Comparison of ENCODE assay signal across 8 mouse cellular contexts in the genomic region with DNA sequence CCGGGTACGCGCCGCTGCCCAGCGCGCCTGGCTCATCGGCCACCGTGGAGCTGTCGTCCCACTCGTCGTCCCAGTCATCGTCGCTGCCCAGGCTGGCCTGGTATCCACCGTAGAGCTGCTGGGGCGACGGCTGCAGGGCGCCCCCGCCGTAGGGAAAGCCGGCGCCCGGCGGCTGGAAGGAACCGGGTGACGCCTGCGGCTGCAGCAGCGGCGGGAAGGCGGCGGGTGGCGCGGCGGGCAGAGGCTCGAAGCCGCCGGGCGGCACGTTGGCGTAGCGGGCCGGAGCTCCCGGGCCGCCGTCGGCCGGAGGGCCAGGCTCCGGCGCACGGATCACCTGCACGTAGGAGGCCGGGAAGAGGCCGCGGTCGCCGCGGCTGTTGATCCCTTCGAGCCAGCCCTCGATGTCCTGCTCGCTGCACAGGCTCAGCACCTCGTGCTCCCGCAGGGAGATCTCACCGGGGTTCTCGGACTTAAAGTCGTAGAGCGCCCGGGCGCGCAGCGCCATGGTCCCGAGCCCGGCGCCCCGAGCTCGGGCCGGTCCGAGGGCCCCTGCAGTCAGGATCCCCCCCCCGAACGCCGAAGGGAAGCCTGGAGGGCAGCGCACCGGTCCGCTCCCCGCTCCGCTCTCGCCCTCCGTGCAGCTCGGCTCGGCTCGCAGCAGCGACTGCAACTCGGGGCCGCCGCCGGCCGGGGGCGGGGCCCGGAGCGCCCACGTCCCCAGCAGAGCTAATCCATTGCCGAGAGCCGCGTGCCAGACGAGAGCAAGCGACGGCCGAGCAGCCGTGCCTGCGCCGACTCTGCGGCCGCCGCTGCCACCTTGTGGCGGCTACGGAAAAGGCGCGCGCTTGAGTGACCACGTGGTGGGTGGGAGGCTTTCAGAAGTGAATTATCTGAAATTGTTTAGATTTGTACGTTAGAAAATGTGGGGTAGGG. TPM values are rescaled to one million over a fixed set of nuclear protein-coding genes. Genes with fewer than 3 reads are reported as not detected.
A peak's percentile ranks its signal among the peaks of the same experiment; 100 is the strongest.
DNase-seq lines count a peak whose midpoint lies in the region; ATAC-seq and TF ChIP-seq lines count a peak whose summit lies in the region.

A gene (minus strand): TSS at position 674 of the 933 bp plus-strand sequence.

- peak; percentile 91 for ATAC-seq in kidney, embryonic 14.5 days (ENCODE audit: low FRiP score, low TSS enrichment)
- ATAC-seq in limb, embryonic 14.5 days (ENCODE audit: low FRiP score, low read depth) = peak; percentile 91
- ATAC-seq in midbrain, embryonic 16.5 days = peak; percentile 97

- no peaks in the 10 kb centered on the region for H3K9me3 ChIP-seq in kidney, embryonic 14.5 days (ENCODE audit: control insufficient read depth, low read length)
- H3K9me3 ChIP-seq in limb, embryonic 14.5 days (ENCODE audit: control insufficient read depth, low read length) = no peaks in the 10 kb centered on the region
- H3K9me3 ChIP-seq in midbrain, embryonic 16.5 days (replicated peaks; ENCODE audit: control insufficient read depth, low read length, poor library complexity, severe bottlenecking) = no peaks in the 10 kb centered on the region

- H3K4me3 ChIP-seq in embryonic fibroblast, embryonic 13.5 days (ENCODE audit: insufficient read depth, low read length) = peak within 1 kb of the TSS; percentile 95
- peak within 1 kb of the TSS; percentile 68 for H3K4me3 ChIP-seq in kidney, embryonic 14.5 days (ENCODE audit: low read length)
- peak within 1 kb of the TSS; percentile 92 for H3K4me3 ChIP-seq in limb, embryonic 14.5 days (replicated peaks; ENCODE audit: low read length)
- H3K4me3 ChIP-seq in midbrain, embryonic 16.5 days (ENCODE audit: low read depth, low read length) = peak within 1 kb of the TSS; percentile 86
- H3K4me3 ChIP-seq in spleen, adult 2 months (ENCODE audit: extremely low read depth, insufficient read depth, insufficient read length) = peak within 1 kb of the TSS; percentile 90

- H3K27ac ChIP-seq in embryonic fibroblast, embryonic 13.5 days (ENCODE audit: insufficient read depth, low read length) = peak within 1 kb of the TSS; percentile 65
- H3K27ac ChIP-seq in kidney, embryonic 14.5 days (ENCODE audit: low read depth, low read length) = peak within 1 kb of the TSS; percentile 89
- H3K27ac ChIP-seq in limb, embryonic 14.5 days (replicated peaks; ENCODE audit: low read depth, low read length) = peak within 1 kb of the TSS; percentile 89
- H3K27ac ChIP-seq in midbrain, embryonic 16.5 days (ENCODE audit: low read length) = peak within 1 kb of the TSS; percentile 90
- H3K27ac ChIP-seq in spleen, adult 2 months (ENCODE audit: insufficient read depth, low read length) = peak within 1 kb of the TSS; percentile 89

- WGBS in kidney, embryonic 14.5 days = under 1% methylated on average over 97 of the region's 119 CpGs
- 0% methylated on average over 78 of the region's 119 CpGs for WGBS in limb, embryonic 14.5 days
- WGBS in midbrain, embryonic 16.5 days = under 1% methylated on average over 105 of the region's 119 CpGs
- under 1% methylated on average over 112 of the region's 119 CpGs for WGBS in spleen, adult 2 months

- H3K9ac ChIP-seq in kidney, embryonic 14.5 days (ENCODE audit: low read depth, low read length) = peak within 1 kb of the TSS; percentile 96
- H3K9ac ChIP-seq in limb, embryonic 14.5 days (ENCODE audit: low read depth, low read length, severe bottlenecking) = peak within 1 kb of the TSS; percentile 91
- peak within 1 kb of the TSS; percentile 90 for H3K9ac ChIP-seq in midbrain, embryonic 16.5 days (ENCODE audit: low read depth, low read length)

- TF ChIP-seq CTCF in embryonic fibroblast, embryonic 13.5 days (IDR thresholded peaks at IDR 0.05; ENCODE audit: borderline replicate concordance, insufficient read depth, low read length) = peak; percentile 84
- TF ChIP-seq CTCF in spleen, adult 2 months (IDR thresholded peaks at IDR 0.05; ENCODE audit: extremely low read depth, insufficient read depth, insufficient read length, insufficient replicate concordance) = peak; percentile 97

- no peaks in the 10 kb centered on the region for H3K27me3 ChIP-seq in kidney, embryonic 14.5 days (ENCODE audit: control insufficient read depth, insufficient read depth, low read length)
- H3K27me3 ChIP-seq in limb, embryonic 14.5 days (ENCODE audit: control insufficient read depth, insufficient read depth, low read length) = no peaks in the 10 kb centered on the region
- no peaks in the 10 kb centered on the region for H3K27me3 ChIP-seq in midbrain, embryonic 16.5 days (ENCODE audit: control insufficient read depth, insufficient read depth, low read depth, low read length)
- H3K27me3 ChIP-seq in spleen, adult 2 months (ENCODE audit: control insufficient read depth, insufficient read depth, low read length) = no peaks in the 10 kb centered on the region

- peak within 1 kb of the TSS; percentile 89 for H3K4me2 ChIP-seq in kidney, embryonic 14.5 days (replicated peaks; ENCODE audit: low read depth, low read length)
- peak within 1 kb of the TSS; percentile 93 for H3K4me2 ChIP-seq in limb, embryonic 14.5 days (replicated peaks; ENCODE audit: low read depth, low read length, severe bottlenecking)
- H3K4me2 ChIP-seq in midbrain, embryonic 16.5 days (ENCODE audit: low read length) = peak within 1 kb of the TSS; percentile 75

- peak; percentile 95 for TF ChIP-seq POLR2A in embryonic fibroblast, embryonic 13.5 days (IDR thresholded peaks at IDR 0.05; ENCODE audit: low read depth, low read length)
- peak; percentile 79; the same call in 1 of the 2 replicates for TF ChIP-seq POLR2A in limb, embryonic 14.5 days (IDR thresholded peaks at IDR 0.05; ENCODE audit: borderline replicate concordance, extremely low read depth, insufficient read depth, insufficient read length)
- peak; percentile 80 for TF ChIP-seq POLR2A in spleen, adult 2 months (IDR thresholded peaks at IDR 0.05; ENCODE audit: low read depth, low read length)

- peak; percentile 89 for DNase-seq in B cell, adult 2 months
- peak; percentile 97 for DNase-seq in brain, adult 2 months (ENCODE audit: low read depth, low spot score)
- peak; percentile 88 to 92 for DNase-seq in heart, adult 9 months (ENCODE audit: low spot score in 2 of 2)
- peak; percentile 92 for DNase-seq in limb, embryonic 14.5 days (ENCODE audit: low spot score)
- DNase-seq in spleen, adult 2 months (ENCODE audit: low read depth in 1 of 2, low spot score in 2 of 2) = peak; percentile 83 to 85

- 0 out of 2 replicates have a peak, but pooled peaks cover 5% of the 10 kb centered on the region for H3K36me3 ChIP-seq in kidney, embryonic 14.5 days (ENCODE audit: control insufficient read depth, insufficient read depth, low read length)
- H3K36me3 ChIP-seq in limb, embryonic 14.5 days (ENCODE audit: control insufficient read depth, insufficient read depth, low read length) = 0 out of 2 replicates have a peak, but pooled peaks cover 8% of the 10 kb centered on the region
- H3K36me3 ChIP-seq in midbrain, embryonic 16.5 days (ENCODE audit: control insufficient read depth, insufficient read depth, low read length) = no peaks in the 10 kb centered on the region
- no peaks in the 10 kb centered on the region for H3K36me3 ChIP-seq in spleen, adult 2 months (ENCODE audit: control insufficient read depth, insufficient read depth, low read length)

- H3K4me1 ChIP-seq in embryonic fibroblast, embryonic 13.5 days (ENCODE audit: control insufficient read depth, insufficient read depth, low read length) = peaks cover 6% of the 10 kb centered on the region
- H3K4me1 ChIP-seq in kidney, embryonic 14.5 days (ENCODE audit: control insufficient read depth, insufficient read depth, low read length) = peaks cover 20% of the 10 kb centered on the region
- H3K4me1 ChIP-seq in limb, embryonic 14.5 days (ENCODE audit: control insufficient read depth, insufficient read depth, low read length) = peaks cover 34% of the 10 kb centered on the region
- H3K4me1 ChIP-seq in midbrain, embryonic 16.5 days (ENCODE audit: control insufficient read depth, insufficient read depth, low read length) = peaks cover 39% of the 10 kb centered on the region
- peaks cover 11% of the 10 kb centered on the region for H3K4me1 ChIP-seq in spleen, adult 2 months (ENCODE audit: control insufficient read depth, insufficient read depth, insufficient read length)

RNA-seq across cellular contexts. Expression of the gene that starts here (rescaled TPM):
- polyA plus RNA-seq in embryonic fibroblast, embryonic 13.5 days (2011; ENCODE audit: insufficient read length, low read depth, missing spikeins) = 42.3 and 60.7 TPM in 2 replicates
- polyA plus RNA-seq in kidney, embryonic 14.5 days (2014; fragmentation: Nextera tagmentation; extraction: Ambion mirVana) = 39.4 and 51.2 TPM in 2 replicates
- 23.8 and 26.6 TPM in 2 replicates for polyA plus RNA-seq in limb, embryonic 14.5 days (2012; rRNA removed)
- polyA plus RNA-seq in limb, embryonic 14.5 days (2014; fragmentation: Nextera tagmentation; extraction: Ambion mirVana) = 37.4 and 41.9 TPM in 2 replicates
- polyA plus RNA-seq in midbrain, embryonic 16.5 days (2015; fragmentation: Nextera tagmentation; extraction: Ambion mirVana) = 6.5 and 7.5 TPM in 2 replicates
- 13.7 and 17.7 TPM in 2 replicates for polyA plus RNA-seq in spleen, adult 2 months (2012; rRNA removed)

Comparison
In these comparisons a context has a peak if more than half of its experiments do, and no peak if none do; other contexts are left out.
1. Peak in every context shown above with its lines: DNase-seq, ATAC-seq, H3K4me3 ChIP-seq and H3K27ac ChIP-seq.